Mouse (Mus musculus) retina, postnatal 1 day (tissue): Measurements from ENCODE around the gene Zbtb44.

ENCODE experiments used
- DNase-seq: peaks from one replicate; pipeline ENCODE4 v3.0.0-alpha.2; 2012

Gene Zbtb44

DNA sequence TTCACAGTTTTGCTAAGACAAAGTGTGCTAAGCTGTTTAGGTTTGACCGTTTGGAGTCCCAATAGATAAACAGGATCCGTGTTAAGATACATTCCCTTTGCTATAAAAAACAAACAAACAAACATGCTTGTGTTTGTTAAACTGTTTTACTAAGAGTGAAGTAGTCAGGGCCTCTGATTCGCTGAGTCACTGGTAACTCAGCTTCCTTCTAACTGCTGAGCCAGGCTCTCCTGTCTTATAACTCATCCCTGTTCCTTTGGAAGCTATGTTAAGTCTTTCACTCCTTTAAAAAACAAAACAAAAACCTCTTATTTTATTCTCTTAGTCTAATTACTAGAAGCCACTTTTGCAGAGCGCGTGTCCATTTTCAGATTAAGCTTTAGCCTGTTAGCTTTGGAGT, 41.8 kb downstream of the Zbtb44 start:
- DNase-seq: no peak

DNA sequence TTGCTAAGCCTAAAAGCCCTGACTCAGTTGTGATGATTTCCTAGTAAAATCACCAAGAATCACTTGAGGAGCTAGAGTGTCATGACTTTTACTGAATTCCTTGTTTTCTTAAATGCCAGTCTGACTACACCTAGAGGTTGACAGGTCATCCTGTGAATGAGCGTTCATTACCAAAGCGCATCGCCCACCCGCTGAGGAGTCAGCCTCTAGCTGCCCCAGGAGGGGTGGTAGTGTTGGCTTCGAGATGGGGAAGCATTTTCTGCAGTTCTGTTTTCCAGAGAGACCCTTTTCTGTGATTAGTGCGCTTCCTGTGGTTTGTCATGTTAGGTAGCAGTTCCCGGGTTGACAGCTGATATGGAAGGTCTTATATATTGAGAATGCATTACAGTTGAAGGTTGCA, 43.4 kb downstream of the Zbtb44 start:
- DNase-seq: no peak

DNA sequence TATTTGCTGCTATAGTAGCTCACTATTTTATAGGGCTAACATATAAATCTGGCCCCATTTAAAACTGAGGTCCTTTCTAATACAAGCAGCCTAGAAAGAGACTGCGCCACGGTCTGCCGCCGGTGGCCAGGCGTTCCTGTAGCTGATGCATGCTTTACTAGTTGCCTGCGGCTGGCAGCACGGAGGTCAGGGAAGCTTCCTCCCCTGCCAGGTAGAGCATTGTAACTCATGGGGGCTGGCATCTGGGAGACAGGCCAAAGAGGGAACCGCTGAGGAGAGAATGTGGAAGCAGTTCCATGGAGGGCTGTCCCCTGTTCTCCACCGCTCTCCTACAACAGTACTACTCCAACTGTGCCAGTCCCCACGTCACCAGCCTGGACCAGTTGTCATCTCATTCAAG, 44.4 kb downstream of the Zbtb44 start:
- no peak for DNase-seq

DNA sequence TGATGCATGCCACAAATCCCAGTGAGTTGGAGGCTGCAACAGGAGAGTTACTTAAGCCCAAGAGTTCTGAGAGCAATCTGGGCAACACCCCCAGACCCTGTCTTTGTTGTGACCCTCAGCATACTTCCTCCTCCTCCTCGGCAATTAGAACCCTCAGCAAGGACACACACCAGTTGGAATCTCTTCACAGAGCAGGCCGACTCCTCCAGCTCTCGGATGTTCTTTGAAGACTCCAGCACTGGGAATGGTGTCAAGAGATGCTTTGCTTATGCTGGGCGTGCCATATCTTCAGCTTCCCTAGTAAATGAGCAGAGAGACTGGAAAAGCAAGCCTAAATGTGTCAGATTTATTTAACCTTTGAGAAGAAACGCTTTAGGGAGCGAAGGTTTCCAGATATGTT, 50.3 kb downstream of the Zbtb44 start:
- DNase-seq: no peak

DNA sequence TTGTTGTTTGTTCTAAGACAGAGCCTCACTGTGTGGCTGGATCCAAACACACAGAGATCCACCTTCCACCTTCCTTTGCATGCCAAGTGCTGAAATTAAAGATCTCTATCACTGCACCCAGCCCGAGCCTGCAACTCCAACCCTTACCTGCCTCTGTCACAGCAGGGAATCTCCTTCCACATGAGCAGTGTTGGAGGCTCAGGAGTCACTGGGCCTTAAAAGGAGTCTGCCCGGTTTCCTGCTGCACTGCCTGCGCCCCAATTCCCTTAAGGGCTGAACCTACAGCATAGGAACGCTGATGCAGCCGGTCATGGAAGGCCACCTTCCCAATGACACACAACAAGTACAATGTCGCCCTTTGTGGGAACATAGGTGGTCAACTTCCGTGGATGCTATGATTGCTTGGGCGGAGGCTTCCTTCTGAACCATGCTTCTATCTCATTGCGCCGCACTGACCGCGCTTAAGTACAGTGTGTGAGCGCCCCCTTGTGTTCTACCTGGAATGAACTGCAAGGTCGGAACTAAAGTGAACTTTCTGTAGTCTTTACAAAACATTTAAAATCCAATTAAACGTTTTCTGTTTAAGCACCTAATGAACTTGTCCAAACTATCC, 51.7 kb downstream of the Zbtb44 start:
- DNase-seq: peak; percentile 84

DNA sequence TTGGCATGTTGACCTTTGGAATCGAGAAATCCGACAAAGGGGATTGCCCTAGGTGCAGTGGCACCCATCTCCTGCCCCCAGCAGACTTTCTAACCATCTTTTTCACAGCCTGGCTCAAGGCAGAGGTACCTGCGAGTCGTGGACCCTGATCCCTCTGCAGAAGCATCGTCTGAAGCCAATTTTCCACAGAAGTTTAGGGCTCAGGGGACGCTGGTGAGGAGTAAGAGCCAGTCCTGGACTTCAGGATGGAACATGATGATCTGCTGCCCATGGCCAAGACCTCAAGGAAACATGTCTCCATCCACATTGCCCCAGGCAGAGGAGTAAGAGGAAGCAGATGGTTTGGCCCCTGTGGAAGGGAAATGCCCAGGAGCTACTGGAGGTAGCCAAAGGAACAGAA, 52.3 kb downstream of the Zbtb44 start:
- no peak for DNase-seq

DNA sequence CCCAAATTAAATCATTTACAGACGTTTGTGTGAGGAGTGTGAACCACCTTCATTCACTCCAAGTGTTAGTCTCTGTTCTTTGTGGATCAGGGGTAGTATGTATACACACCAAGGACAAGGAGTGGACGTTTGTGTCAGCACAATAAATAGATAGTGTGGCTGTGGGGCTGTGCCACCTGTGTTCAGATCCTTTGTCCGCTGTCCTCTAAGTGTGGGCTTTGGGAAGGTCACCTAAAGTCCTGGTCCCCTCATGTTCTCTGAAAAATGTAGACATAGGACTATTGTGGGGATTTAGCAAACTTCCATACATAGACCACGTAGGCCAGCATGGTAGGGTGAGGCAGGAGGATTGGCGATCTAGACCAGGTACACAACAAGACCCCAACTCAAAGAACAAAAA, 55.1 kb downstream of the Zbtb44 start:
- no peak for DNase-seq

DNA sequence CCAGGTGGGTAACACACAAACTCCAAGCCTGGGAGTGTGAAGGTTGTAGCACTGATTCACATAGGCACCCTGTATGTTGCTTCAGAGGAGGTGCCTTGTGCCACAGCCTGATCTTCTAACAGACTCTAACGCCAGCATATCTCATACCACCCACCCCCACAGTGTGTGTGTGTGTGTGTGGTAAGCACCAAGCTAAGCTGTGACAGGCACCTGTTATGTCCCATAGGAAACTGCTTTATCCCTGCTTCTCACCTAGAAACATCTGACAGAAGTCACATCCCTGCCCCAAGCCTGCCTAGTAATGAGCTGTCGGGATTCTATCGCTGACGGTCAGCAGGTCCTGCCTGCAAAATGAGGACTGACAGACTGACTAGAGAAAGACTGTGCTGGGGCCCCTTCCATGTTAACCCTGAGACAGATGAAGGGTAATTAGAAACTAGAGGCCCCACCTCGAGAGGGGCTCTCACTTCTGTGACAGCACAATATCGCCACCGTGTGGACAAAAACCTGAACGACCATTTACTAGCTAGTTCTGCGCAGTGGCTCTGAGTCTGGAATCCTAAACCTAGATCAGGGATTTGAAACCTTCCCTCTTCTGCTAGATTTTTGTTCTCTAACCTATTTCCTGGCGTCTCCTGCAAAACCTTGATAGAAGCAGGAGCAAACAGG, 55.8 kb downstream of the Zbtb44 start:
- DNase-seq: peak; percentile 87

DNA sequence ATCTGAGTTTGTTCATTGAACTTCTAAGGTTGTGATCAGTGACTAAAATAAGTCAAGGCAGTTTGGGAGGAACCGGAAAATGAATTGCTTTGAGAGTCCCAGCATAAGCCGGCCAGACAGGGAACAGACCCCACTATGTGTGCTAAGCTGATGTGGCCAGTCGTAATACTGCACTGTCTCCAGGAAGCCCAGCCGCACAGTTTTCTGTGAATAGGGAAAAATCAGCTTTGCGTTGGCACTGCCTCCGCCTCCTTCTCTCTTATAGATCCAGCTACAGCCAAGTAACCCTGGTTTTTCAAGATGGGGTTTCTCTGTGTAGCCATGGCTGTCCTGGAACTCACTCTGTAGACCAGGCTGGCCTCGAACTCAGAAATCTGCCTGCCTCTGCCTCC, 56.3 kb downstream of the Zbtb44 start:
- no peak for DNase-seq

DNA sequence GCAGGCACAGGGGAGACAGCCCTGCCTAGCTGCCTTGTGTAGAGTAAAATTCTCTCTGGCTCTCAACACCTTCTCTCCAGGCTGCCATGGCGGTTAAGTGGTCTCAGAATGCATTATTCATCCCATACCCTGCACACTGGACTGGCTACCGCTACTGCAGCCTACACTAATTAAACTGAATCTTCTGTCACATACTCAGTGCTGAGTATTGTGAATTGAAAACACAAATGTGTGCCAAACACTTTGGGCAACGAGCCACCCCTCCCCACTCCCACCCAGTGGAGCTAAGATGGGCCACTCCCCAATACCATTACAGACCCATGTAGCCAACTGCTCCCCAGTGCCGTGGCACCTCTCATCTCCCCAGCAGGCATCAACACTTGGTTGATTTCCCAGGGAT, 57.0 kb downstream of the Zbtb44 start:
- DNase-seq: no peak

DNA sequence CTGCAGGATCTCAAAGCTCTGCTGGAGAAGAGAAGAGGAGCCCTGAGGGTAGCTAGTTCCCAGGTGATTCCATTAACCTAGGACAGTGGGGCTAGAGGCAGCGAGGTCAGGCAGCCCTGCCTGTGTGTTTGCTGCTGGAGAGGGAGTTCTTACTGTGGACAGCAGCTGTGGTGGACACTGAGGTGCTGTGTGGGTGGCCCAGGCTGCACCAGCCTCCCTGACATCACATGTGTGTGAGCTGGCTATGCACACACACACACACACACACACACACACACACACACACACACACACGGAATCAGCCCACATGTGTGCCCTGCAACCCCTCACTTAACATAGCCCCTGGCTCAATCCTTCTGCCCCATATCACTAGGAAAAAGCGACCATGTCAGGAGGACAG, 57.7 kb downstream of the Zbtb44 start:
- DNase-seq: no peak

DNA sequence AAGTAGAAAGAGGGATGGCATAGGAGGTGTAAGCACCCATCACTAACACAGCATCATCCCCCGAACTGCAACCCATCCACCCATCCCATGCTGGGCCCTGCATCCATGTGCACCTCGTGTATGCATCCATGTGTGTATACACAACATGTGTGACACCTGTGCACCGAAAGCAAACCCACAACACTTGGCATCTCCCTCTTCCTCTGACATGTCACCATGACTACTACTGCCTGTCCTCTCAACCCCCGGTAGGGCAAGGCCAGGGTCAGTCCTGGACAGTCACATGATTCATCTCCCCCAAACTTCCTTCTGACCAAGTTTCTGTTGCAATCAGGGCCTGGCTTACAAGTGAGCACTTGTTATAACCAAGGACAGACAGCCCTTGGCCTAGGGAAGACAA, 58.4 kb downstream of the Zbtb44 start:
- DNase-seq: no peak

DNA sequence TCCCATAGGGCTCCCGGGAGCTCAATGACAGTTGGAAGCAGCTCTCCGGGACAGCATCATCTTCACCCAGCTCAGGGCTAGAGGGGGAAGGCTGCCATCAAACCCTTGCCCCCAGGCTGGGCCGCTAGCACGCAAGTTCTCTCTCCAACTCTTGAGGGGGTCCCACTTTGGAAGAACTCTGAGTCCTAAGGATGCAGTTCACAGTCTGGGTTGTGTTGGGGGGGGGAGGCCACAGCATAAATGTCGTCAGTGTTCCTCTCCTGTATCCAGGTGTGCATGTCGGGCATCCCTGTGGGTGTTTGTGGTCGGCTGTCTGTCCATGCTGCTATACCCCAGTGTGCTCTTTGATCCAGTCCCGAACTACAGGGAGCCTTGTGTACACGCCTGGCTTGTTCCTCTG, 59.1 kb downstream of the Zbtb44 start:
- DNase-seq: no peak

DNA sequence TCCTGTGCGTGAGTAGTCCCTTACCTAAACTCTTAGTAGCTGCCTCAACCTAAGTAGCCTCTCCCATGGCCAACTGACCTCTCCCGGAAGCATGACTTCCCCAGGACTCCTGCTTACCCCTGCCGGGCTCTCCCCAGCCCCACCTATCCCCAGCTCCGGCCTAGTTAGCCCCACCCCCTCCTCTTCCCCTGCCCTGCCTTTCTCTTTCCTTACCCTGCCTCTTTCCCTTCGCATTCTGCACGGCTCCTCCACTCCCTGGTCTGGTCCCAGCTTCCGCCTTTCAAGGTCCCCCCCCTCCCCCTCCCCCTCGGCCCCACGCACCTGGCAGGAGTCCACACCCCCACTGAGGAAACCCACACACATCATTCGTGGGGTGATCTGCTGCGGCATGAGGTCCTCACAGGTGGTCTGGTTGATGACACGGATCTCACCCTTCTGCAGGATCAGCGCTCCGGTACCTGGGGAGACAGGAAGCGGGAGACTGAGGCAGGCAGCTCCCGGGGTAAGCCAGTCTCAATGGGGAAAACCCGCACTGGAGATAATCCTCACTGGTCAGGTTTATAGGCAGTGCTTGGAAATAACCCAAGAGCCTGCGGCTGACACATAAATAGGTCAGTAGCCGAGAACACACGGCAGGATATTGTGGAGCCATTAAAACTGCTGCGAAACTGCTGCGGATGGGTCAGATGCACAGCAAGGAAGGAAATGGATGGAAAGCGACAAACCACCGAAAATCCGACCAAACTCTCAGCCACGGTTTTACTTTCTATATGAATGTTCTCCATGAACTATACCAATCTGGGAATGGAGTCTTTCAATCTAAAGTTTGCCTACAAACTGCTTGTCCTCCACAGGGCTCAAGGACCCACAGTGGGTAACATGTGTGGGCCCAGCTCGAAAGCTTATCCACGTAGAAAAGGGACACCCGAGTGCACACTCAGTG, 59.9 kb downstream of the Zbtb44 start:
- DNase-seq: no peak

DNA sequence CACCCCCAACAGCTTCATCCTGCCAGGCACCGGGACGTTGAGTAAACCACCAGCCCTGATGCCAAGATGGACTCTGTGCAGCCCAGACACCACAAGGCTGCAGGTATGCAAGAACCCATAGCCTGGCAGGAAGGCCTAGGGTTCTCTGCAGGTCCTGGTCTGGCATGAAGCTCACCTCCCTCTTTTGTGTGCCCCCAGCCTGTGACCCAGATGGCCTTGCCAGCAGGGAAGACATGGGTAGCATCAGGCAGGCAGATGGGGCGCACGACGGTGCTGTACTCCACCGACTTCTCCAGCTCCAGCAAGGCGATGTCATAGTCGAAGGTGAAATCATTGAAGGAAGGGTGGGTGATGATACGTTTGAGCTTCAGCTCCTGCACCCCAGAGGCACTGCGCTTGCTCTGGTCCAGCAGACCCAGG, 60.7 kb downstream of the Zbtb44 start:
- no peak for DNase-seq

DNA sequence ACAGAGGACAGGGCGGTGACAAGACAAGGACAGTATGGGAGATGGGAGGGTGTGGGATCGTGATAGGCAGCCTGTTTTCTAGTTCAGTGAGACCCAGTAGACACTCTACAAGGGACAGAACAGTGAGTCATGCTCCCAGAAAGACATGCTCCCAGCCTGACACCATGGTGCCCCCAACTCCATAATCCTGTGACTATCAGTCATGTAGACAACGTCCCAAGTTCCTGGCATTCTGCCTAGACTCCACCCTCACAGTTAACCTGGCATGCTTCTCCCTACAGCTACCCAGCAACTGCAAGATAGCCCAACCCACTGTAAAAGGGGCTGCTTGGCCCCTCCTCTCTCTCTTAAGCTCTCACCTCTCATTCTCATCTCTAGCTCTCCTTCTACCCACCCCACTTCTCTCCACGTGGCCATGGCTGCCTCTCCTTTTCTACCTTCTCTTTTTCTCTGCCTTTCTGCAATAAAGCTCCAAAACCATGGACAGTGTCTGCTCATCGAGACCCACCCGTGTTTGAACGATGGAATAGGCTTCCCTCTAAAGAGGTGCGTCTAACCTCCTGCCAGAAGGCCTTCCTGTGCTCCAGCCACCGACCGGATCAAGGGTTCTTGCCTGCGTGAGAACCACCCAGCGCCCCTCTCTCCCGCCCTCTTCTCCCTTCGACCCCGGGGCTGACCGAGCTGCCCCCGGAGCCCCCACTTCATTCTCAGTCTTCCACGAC, 61.8 kb downstream of the Zbtb44 start:
- DNase-seq: no peak

DNA sequence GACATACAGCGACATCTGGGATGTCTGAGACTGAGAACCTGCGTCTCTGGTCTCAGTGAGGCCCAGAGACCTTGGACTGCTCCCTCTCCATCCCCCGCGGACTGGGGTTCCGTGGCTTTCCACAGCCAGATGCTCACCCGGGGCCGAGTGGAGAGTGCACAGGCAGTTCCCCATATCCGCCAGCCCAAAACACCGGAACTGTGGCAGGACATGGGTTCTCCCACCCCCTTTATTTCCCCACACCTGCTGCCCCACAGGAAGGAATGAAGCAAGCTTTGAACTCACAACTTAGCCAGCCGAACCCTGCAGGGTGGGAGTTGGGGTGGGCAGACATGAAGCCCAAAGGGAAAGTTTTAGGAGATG, 62.4 kb downstream of the Zbtb44 start:
- DNase-seq: no peak

DNA sequence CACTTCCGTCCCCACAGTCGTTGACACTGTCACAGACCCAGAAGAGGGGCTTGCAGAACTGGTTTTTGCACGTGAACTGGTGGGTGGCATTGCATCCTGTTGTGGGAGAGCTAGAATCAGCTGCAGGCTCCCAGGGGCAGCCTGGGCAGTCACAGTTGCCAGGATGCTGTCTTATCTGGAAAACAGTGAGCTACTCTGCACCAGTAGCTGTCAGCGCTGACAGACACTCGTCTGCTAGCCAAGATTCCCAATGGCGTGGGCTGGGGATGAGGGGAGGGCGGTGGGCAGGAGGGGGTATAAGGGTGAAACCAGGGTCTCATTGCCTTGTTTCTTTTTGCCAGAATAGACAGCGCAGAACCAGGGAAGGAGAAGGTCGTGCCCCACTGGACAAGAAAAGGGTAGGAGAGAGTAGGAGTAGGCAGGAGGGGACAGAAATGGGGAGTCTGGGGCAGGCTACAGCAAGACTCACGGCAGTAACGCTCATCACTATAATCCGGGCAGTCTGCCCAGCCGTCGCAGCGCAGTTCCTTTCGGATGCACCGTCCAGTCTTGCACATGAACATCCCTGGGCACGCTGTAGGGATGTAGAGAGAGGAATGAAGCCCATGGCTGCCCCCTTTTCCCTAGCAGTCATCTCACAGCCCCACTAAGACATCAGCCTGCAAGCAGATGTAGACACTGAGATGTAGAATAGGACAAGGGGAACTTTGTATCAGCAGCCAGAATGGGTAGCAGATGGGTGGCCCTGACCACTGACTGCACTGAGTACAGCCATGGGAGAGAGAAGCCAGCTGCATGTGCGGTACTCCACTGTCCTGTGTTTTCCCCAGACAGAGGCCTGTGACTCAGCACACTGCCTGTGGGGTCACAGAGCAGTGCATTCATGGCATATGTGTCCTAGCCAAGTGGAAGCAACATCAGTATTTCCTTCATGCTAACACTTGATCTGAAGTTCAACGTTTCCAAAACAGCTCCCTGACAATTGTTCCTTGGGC, 66.9 kb downstream of the Zbtb44 start:
- no peak for DNase-seq

DNA sequence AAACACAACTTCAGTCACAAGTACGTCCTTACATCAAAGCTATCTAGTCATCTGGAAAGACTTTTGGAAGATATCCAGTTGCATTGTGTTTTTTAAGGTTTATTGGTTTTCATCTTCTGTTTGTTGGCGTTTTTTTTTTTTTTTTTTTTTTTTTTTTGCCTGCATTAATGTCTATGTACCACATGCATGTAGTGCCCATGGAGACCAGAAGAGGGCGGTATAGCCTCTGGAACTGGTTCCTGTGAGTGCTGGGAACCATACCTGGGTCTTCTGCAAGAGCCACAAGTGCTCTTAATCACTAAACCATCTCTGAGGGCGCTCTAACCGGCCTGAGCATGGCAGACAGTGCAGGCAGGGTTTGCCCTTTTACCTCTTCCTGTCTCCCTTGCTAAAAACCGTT, 67.7 kb downstream of the Zbtb44 start:
- DNase-seq: no peak

DNA sequence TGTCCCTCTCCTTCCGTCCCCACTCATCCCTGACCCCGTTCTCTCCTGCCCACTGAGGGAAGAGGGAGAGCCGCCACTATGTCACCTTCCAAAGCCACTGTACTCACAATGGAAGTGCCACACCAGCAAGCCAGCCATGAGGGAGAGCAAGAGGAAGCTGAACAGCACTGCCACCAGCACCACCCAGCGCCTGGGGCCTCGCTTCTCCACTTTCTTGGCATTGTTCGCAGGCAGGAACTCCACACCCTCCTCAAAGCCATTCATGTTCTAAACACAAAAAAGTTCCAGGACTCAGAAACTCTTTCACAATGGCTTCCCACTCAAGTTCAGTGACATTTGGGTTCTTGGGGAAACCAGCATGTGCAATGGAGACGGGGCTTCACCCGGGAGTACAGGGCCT, 78.0 kb downstream of the Zbtb44 start:
- DNase-seq: no peak

DNA sequence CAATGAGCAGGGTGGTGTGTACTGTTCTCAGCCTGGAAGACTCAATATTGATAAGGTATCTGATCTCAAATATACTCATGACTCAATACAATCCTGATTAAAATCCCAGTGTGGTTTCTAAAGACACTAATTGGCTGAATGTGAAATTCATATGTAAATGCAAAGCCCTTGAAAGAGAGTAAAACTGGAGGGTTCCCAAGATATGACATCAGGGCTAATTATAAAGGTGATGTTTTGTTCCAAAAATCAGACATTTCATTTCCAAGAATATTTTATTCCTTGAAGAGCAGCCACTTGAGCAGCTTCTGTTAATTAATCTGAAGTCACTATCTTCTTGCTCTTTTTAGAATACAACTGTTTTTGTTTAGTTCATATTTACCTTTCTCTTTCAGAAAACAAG, 85.1 kb downstream of the Zbtb44 start:
- DNase-seq: no peak

DNA sequence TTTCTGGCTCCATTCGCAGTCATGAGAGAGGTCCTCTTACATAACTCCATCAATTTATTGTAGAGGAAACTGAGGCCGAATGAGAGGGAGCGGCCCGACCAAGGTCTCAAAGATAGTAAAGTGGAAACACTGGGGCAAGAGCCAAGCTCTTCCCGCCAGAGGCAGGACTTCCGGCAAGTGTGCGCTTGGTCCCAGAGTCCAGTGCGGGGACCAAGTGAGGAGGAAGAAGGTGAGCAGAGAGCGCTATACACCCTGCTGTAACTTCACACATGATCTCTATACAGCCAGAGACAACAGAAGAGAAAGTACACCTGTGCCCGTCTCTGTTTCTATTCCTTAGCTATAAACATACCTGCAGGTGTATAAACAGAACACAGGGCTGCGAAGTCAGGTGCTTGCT, 86.6 kb downstream of the Zbtb44 start:
- DNase-seq: no peak
